Mouse (Mus musculus): ENCODE measurements around the gene Lbhd2.

Gene Lbhd2

DNA sequence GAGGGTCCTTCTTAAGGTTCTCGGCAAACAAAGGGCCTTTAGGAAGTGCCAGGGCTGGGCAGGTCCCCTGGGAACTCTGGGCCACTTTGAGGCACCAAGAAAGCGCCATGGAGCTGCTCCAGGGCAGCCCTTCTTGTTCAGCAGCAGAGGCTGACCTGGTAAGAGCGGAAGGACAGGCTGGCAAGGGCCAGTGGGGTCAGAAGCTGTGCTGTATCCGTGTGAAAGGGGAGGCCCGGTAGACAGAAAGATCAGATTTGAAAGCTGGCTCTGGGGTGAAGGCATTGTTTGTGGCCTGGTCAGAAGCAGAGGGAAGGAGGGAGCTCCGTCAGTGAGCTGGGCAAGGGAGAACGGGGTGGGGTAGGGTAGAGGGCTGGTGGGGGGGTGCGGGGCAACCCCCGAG, 40.7 kb downstream of the Lbhd2 start:
- no peak for DNase-seq (ENCODE audit: low read depth, low spot score)

DNA sequence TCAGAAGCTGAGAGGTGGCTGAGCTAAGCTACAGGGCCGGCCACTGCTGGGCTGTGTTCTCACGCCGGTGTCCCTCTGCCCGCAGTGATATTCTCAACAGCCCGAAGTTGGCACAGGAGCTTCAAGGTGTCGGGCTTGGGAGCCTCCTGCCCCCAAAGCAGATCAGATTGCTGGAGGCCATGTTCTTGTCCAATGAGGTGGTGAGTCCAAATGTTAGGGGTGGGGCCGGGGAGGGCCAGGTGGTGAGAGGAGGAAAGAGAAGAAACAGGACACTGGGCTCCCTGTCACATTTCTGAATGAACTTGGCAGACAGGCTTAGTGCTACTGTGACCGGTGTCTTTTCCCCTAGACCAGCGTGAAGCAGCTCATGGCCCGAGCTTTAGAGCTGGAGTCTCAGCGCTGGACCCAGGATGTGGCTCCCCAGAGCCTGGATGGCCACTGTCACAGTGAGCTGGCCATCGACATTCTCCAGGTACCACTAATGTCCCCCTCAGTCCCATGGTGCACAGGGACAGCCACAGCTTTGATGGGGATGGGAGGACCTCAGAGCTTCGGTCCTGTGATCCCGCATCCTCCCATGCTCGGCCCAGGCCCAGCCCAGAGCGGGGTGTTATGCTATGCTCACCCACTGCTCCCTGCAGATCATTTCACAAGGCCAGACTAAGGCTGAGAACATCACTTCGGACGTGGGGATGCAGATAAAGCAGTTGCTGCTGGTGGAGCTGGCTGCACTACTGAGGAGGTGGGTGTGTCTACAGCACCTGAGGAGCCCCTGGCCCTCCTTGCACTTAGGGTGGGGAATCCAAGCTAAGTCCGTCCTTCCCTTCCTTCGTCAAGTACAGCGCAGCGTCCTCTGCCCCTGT, 41.5 kb downstream of the Lbhd2 start:
- no peak for DNase-seq (ENCODE audit: low read depth, low spot score)

DNA sequence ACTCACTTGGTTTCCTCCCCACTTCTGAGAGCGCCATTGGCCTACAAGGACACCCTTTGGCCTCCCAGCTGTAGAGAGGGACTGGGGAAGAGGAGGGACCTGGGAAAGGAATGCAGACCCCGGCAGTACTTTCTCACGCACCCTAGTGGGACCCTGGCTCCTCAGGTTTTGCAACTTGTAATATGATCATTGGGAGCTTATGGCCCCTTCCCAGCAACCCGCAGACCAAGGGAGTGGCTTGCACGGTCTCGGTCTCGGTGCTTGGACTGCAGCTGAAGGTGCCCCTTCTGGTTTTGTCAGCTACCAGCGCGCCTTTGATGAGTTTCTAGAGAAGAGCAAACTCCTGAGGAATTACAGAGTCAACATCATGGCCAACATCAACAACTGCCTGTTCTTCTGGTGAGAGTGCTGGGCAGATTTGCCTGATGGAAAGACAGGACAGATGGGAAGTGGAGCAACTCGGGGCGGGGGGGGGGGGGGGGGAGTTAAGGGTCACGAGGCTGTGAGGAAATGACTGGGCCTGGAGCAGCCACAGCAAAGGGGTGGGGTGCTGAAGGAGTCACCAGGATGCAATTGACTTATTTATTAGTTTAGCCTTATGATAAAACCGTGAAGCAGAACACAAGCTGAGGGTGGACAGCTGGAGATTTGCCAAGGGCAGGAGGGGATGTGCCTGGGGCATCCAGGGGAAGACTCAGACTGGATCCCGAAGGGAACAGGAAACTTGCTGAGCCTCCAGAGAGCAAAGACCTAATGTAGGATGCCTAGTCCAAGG, 42.5 kb downstream of the Lbhd2 start:
- DNase-seq (ENCODE audit: low read depth, low spot score) = no peak

DNA sequence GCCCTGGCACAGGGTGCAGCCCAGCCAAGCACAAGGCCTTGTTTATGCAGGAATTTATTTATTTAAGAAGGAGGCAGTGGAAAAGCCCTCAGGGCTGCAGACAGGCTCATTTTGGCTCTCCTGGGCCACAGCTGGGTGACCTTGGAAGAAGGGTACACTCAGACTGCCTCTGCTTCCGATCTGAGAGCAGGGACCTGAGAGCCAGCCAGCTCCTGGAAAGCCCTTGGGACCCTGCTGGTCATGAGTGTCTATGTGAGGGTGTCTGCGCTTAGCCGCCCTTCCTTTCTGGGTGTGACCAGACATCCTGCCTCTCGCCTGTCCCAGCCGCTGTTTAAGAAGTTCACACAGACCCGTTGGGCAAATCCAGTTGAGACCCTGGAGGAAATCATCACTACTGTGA, 43.8 kb downstream of the Lbhd2 start:
- DNase-seq (ENCODE audit: low read depth, low spot score) = peak; percentile 40

DNA sequence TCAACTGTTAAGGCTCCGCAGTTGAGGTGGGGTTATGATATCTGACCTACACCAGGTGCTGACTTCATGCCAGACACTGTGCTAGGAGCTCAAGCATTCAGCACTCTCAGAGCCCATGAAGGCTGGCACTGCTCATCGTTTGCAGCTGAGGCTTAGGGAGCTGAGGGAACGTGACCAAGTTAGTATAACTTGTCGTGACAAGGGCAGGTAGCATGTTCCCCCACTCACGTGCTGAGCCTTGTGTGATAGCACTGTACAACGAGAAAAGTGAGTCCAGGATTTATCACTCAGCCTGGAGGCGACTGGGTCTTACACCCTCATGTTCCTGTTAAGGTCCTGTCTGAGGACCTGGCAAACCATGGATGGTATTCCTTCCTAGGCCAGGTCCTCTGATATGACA, 45.0 kb downstream of the Lbhd2 start:
- DNase-seq (ENCODE audit: low read depth, low spot score) = no peak

DNA sequence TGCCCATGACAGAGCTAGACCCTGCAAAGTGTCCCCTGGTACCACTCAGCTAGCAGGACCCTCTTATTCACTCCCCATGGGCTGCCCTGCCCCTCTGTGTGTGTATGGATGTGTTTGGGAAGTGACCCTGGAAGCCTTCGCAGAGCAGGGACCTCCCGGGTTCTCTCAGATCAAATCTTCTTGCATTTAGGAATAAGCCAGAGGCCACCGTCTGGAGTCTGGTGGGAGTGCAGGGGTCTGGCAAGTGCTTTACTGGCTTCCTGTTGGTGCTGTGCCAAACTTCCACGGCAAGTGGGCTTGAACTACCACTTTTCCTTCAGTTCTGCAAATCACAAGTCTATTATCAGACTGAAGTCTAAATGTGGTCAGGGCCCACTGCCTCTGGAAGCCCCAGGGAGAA, 47.4 kb downstream of the Lbhd2 start:
- no peak for DNase-seq (ENCODE audit: low read depth, low spot score)

DNA sequence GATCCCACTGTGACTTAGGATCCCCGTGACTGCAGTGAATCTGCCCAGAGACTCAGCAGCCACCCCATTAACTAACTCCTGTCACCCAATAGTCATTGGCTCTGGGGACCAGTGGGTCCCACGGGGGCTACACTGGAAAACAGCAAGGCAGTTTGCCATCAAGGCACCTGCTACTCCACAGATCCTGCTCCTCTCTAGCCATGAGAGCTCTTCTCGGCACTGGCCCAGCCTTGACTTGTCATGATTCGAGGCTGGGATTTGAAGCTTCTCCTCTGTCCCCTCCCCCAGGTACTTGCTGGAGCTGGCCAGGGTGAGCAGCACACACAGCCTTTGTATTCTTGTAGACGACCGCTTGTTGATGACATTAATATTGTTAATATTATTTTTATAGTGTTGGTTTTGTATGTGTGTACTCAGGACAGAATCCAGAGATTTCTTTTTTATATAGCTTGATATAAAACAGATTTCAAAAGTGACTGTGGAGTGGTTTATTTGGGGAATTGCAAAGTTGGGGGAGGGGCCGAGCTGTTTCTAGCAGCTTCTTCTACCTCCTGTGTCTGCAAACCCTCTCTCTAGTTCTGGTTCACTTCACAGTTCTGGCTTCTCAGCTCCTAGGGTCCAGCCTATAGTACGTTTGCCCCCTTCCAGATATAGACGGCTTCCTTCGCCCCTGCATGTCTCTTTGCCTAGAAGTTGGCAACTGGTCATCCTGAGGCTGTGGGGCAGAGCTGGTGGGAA, 48.1 kb downstream of the Lbhd2 start:
- DNase-seq (ENCODE audit: low read depth, low spot score) = no peak

DNA sequence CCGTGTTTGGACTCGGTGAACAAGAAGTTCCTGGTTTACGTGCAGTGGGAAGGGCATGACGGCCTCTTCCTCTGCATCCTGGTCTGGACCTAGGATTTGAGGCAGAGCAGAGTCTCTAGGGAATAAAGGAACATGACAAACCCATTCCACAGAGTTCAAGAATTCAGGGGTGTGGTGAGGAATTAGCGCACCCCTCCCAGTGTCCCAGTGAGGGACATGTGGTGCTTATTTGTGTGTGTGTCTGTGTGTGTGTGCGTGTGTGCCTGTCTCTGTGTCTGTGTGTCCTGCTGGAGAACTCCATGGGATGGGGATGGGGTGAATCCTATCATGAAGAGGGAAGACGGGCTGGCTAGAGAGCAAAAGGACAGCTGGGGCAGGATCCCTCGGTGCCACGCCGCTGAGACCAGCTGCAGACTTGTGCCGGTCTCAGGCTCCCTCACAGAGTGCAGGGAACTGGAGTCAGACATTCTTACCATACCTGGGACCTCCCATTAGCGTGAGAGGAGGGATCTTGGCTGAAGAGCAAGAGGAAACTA, 48.8 kb downstream of the Lbhd2 start:
- no peak for DNase-seq (ENCODE audit: low read depth, low spot score)

DNA sequence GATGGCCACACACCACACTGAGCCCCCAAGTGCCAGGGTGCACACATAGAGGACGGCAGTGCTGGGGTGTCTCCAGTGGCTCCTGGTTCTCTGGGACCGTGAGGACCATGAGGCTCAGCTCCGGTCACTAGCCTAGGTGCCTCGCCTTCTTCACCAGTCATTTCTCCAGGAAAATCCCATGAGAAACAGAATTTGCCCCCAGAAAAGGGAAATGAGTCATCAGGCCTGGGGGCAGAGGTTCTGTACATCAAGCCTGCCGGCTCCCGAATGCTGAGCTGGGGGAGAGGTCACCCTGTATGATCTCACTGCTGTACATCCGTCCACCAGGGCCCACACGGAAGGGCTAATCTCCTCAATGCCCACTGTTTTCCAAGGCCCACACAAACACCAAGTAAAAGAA, 49.3 kb downstream of the Lbhd2 start:
- no peak for DNase-seq (ENCODE audit: low read depth, low spot score)

DNA sequence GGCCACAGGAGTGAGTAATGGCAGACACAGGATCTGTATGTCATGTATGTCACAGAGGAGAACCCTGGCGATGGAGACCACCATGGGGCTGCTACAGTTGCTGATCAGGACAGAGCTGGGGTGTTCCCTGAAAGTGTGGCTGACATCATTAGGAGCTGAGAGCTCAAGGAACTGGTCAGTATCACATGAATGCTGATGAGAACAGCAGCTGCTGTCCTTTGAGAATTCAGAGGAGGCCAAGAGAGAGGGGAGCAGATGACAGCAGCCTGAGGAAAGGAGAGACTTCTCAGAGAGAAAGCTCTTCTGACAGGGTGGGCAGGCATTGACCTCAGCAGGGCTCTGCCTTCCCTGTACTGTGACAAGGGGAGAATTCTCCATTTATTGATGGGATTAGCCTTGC, 51.1 kb downstream of the Lbhd2 start:
- DNase-seq (ENCODE audit: low read depth, low spot score) = no peak
